Mouse (Mus musculus): Measurements from ENCODE around the gene Lrrc45. TPM values are rescaled to one million over a fixed set of nuclear protein-coding genes. Genes with fewer than 3 reads are reported as not detected.
"Not testable (repeated sequence)": the region's sequence is repeated elsewhere in the genome, so short reads cannot be mapped to it uniquely, and the experiment has no call there.

The Lrrc45 gene
- total and polyA plus RNA-seq, 3 experiments: 11.7 to 31.3 (median 20.3) TPM

GRCm38 (mm10) chr11:120673594-120674122, 40.1 kb upstream of the Lrrc45 start:
- H3K27me3 ChIP-seq (replicated peaks): no peaks in the 10 kb centered on the region
- peak overlapping the region; percentile 61 to 85 (median 71) for H3K4me3 ChIP-seq (replicated peaks in 1 of 3; ENCODE audit: low read depth in 2 of 3, low read length in 2 of 3, poor library complexity in 1 of 3)
- in situ Hi-C loops (cut with MboI; ENCODE audit: low pct_ligation_motif_present, low pct_unique_long_range_greater_than_20kb, low sequenced_read_pairs): no loop called here
- peaks cover 18 to 33% of the 10 kb centered on the region in 2 experiments for H3K36me3 ChIP-seq (replicated peaks in 1 of 2; ENCODE audit: control insufficient read depth in 1 of 2, insufficient read depth in 1 of 2, low read length in 1 of 2)
- peak overlapping the region; percentile 70 for H3K4me2 ChIP-seq (ENCODE audit: insufficient read depth, low read depth, poor library complexity, severe bottlenecking)
- peaks cover 2 to 43% of the 10 kb centered on the region in 2 experiments; a peak in 2 of 4 replicates for H3K4me1 ChIP-seq (ENCODE audit: control insufficient read depth in 1 of 2, insufficient read depth in 2 of 2)
- TF ChIP-seq EP300 (IDR thresholded peaks at IDR 0.05; ENCODE audit: low read length): 0 out of 2 replicates have a peak, but pooled peaks have one; percentile 18
- TF ChIP-seq NELFE (IDR thresholded peaks at IDR 0.05; ENCODE audit: low read depth, low read length): peak; percentile 8; the same call in 1 of the 2 replicates
- 0 out of 2 replicates have a peak, but pooled peaks have one; percentile 34 for TF ChIP-seq MEF2A (IDR thresholded peaks at IDR 0.05; ENCODE audit: borderline replicate concordance, low read depth, low read length)
- TF ChIP-seq UBTF (IDR thresholded peaks at IDR 0.05; ENCODE audit: low read depth, low read length): peak; percentile 8; the same call in 1 of the 2 replicates
- no peak for TF ChIP-seq E2F4 (IDR thresholded peaks at IDR 0.05; ENCODE audit: insufficient replicate concordance, low read depth, low read length)
- TF ChIP-seq MAFK (IDR thresholded peaks at IDR 0.05; ENCODE audit: insufficient replicate concordance, low read length): peak; percentile 81; the same call in 1 of the 2 replicates
- TF ChIP-seq MAZ (IDR thresholded peaks at IDR 0.05; ENCODE audit: low read depth, low read length): 0 out of 2 replicates have a peak, but pooled peaks have one; percentile 2
- peak; percentile 62 for TF ChIP-seq MAX (IDR thresholded peaks at IDR 0.05; ENCODE audit: low read length)
- 0 out of 2 replicates have a peak, but pooled peaks have one; percentile 40 for TF ChIP-seq CHD1 (IDR thresholded peaks at IDR 0.05; ENCODE audit: low read depth, low read length)
- no peak for TF ChIP-seq MXI1 (IDR thresholded peaks at IDR 0.05; ENCODE audit: low read depth, low read length)
- TF ChIP-seq BHLHE40 (IDR thresholded peaks at IDR 0.05; ENCODE audit: low read depth, low read length): peak; percentile 8; the same call in 1 of the 2 replicates
- TF ChIP-seq RAD21 (IDR thresholded peaks at IDR 0.05; ENCODE audit: low read depth, low read length): no peak; the same call in none of the 2 replicates
- TF ChIP-seq SIN3A (IDR thresholded peaks at IDR 0.05; ENCODE audit: low read length): no peak; the same call in 1 of the 2 replicates
- TF ChIP-seq NRF1 (IDR thresholded peaks at IDR 0.05; ENCODE audit: low read depth, low read length): no peak
- TF ChIP-seq TCF12 (IDR thresholded peaks at IDR 0.05; ENCODE audit: low read depth, low read length): peak; percentile 20; the same call in 1 of the 2 replicates
- TF ChIP-seq ZKSCAN1 (IDR thresholded peaks at IDR 0.05; ENCODE audit: borderline replicate concordance, low read depth, low read length): no peak
- peak; percentile 64; the same call in 1 of the 2 replicates for TF ChIP-seq TBP (conservative IDR thresholded peaks at IDR 0.05; ENCODE audit: low read depth, low read length)
- no peak for TF ChIP-seq IRF4 (IDR thresholded peaks at IDR 0.05; ENCODE audit: low read depth, low read length)
- TF ChIP-seq POLR2A (IDR thresholded peaks at IDR 0.05; ENCODE audit: low read depth, low read length): no peak; the same call in 1 of the 2 replicates
- H3K79me2 ChIP-seq (replicated peaks; ENCODE audit: control insufficient read depth, extremely low read depth, insufficient read depth, poor library complexity, severe bottlenecking): peaks cover 4% of the 10 kb centered on the region; the same call in 1 of the 2 replicates
- H3K27ac ChIP-seq (ENCODE audit: insufficient read depth, low read depth): peak overlapping the region; percentile 75
- H3K9ac ChIP-seq (ENCODE audit: insufficient read depth, low read depth): peak overlapping the region; percentile 89
- DNase-seq (ENCODE audit: extremely low read depth): peak; percentile 62
- no peaks in the 10 kb centered on the region for H3K9me3 ChIP-seq (replicated peaks; ENCODE audit: low read length)
- dilution Hi-C loops (cut with MboI; ENCODE audit: extremely low pct_ligation_motif_present, extremely low pct_unique_long_range_greater_than_20kb, low sequenced_read_pairs): no loop called here

- in situ Hi-C loops (cut with MboI; ENCODE audit: low pct_ligation_motif_present, low pct_unique_long_range_greater_than_20kb, low sequenced_read_pairs); dilution Hi-C loops (cut with MboI; ENCODE audit: extremely low pct_ligation_motif_present, extremely low pct_unique_long_range_greater_than_20kb, low sequenced_read_pairs); H3K9ac ChIP-seq (ENCODE audit: insufficient read depth, low read depth); H3K79me2 ChIP-seq (replicated peaks; ENCODE audit: control insufficient read depth, extremely low read depth, insufficient read depth, poor library complexity, severe bottlenecking); H3K27me3 ChIP-seq (replicated peaks); H3K4me2 ChIP-seq (ENCODE audit: insufficient read depth, low read depth, poor library complexity, severe bottlenecking); H3K4me3 ChIP-seq (replicated peaks in 1 of 3; ENCODE audit: low read depth in 2 of 3, low read length in 2 of 3, poor library complexity in 1 of 3); H3K27ac ChIP-seq (ENCODE audit: insufficient read depth, low read depth); DNase-seq (ENCODE audit: extremely low read depth); H3K9me3 ChIP-seq (replicated peaks; ENCODE audit: low read length): not testable (repeated sequence)
- peaks cover 36 to 55% of the 10 kb centered on the region in 2 experiments for H3K36me3 ChIP-seq (replicated peaks in 1 of 2; ENCODE audit: control insufficient read depth in 1 of 2, insufficient read depth in 1 of 2, low read length in 1 of 2)
- H3K4me1 ChIP-seq (ENCODE audit: control insufficient read depth in 1 of 2, insufficient read depth in 2 of 2): peaks cover 2 to 43% of the 10 kb centered on the region in 2 experiments; a peak in 2 of 4 replicates
Measured at GRCm38 (mm10) chr11:120675875-120676274, 37.9 kb upstream of the Lrrc45 start.
